ENCODE assay signal across 22 mouse cellular contexts in the genomic region with DNA sequence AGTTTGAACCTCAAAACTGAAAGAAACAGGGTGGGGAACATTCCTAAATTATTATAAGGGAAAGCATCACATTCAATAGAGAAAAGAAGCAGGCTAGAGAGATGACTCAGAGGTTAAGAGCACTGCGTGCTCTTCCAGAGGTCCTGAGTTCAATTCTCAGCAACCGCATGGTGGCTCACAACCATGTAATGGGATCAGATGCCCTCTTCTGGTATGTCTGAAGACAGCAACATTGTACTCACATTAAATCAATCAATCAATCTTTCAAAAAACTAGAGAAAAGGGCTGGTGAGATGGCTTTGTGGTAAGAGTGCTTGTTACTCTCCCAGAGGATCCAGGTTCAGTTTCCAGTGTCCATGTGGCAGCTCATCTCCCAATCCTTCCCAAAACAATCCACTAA. TPM values are rescaled to one million over a fixed set of nuclear protein-coding genes. Genes with fewer than 3 reads are reported as not detected.
"Had no signal": no experiment of that assay in that cellular context is flagged by ENCODE, and none has a peak within 500 bp of the region (broad histone marks: within the 10 kb centered on the region; RNA-seq: fewer than 3 reads in every experiment).

No protein-coding gene starts in this region.

- H3K4me2 ChIP-seq: lung, embryonic 14.5 days; midbrain, embryonic 11.5 days; midbrain, embryonic 13.5 days; midbrain, embryonic 15.5 days; neural tube, embryonic 12.5 days; stomach, embryonic 15.5 days had no signal

- H3K9ac ChIP-seq: lung, embryonic 14.5 days; midbrain, embryonic 13.5 days; midbrain, embryonic 15.5 days; neural tube, embryonic 12.5 days; stomach, embryonic 15.5 days had no signal

- H3K27me3 ChIP-seq: megakaryocyte, embryonic 14.5 days; midbrain, embryonic 13.5 days; midbrain, embryonic 15.5 days; neural tube, embryonic 12.5 days; stomach, embryonic 15.5 days had no signal

- H3K4me1 ChIP-seq: midbrain, embryonic 13.5 days; midbrain, embryonic 15.5 days; neural tube, embryonic 12.5 days; stomach, embryonic 15.5 days had no signal

- H3K9me3 ChIP-seq: midbrain, embryonic 13.5 days; midbrain, embryonic 15.5 days; neural tube, embryonic 12.5 days; stomach, embryonic 15.5 days had no signal

- H3K4me3 ChIP-seq: megakaryocyte, embryonic 14.5 days; midbrain, embryonic 13.5 days; midbrain, embryonic 15.5 days; neural tube, embryonic 12.5 days; stomach, embryonic 15.5 days had no signal

- H3K27ac ChIP-seq: macrophage; midbrain, embryonic 13.5 days; midbrain, embryonic 15.5 days; neural tube, embryonic 12.5 days; stomach, embryonic 15.5 days had no signal

- ATAC-seq: midbrain, embryonic 13.5 days; midbrain, embryonic 15.5 days had no signal

- H3K36me3 ChIP-seq: midbrain, embryonic 13.5 days; midbrain, embryonic 15.5 days; neural tube, embryonic 12.5 days; stomach, embryonic 15.5 days had no signal

- DNase-seq: lung, adult 18-20 months; lung, embryonic 14.5 days; lung, postnatal 10 days; right cerebral cortex, postnatal 14 days; thymus, adult 18-20 months; thymus, postnatal 14 days; thymus, postnatal 36 days had no signal

RNA-seq across cellular contexts. Expression of a gene that starts 6.2 kb away (rescaled TPM):
- total RNA-seq: megakaryocyte progenitor cell, adult 5-6 weeks; midbrain, postnatal 0 days; monocyte, adult 5-6 weeks; neutrophil, adult 5-6 weeks had no signal
- polyA plus RNA-seq: lung, embryonic 14.5 days; lung, embryonic 16.5 days; macrophage; midbrain, embryonic 11.5 days; midbrain, embryonic 13.5 days; midbrain, embryonic 15.5 days; midbrain, postnatal 0 days; neural tube, embryonic 12.5 days; neural tube, embryonic 14.5 days; spleen, adult 2 months; stomach, embryonic 15.5 days; thymus, postnatal 0 days had no signal
